Mouse (Mus musculus) retina, postnatal 7 days (tissue): Measurements from ENCODE around the gene Myl9.

Source experiments
- DNase-seq: peaks from one replicate; pipeline ENCODE4 v3.0.0-alpha.2; 2012; ENCODE audit warnings: low read depth, low spot score

The Myl9 gene

GRCm38 (mm10) chr2:156774738-156775454 is at the start of gene Myl9:
Myl9 (plus strand) TSS chr2:156775420.
- no peak for DNase-seq

DNA sequence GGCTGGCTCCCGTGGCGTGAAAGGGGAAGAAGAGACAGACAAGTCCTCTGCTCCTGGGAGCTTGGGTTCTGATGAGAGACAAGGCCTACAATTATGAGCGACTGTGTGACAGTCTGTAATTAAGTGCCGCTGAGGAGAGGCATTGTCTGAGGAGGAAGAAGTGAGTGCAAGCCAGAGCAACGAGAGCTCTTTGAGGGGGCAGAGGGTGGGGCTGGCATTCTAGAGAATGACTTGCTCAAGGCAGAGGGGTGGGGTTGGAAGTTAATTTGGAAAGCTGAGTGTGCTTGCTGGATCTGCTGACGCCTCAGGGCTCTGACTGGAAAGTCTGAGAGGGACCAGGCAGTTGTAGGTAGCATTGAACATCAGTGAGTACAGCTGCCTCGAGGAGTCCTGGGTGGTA is 48.9 kb upstream of the Myl9 start:
- no peak for DNase-seq

DNA sequence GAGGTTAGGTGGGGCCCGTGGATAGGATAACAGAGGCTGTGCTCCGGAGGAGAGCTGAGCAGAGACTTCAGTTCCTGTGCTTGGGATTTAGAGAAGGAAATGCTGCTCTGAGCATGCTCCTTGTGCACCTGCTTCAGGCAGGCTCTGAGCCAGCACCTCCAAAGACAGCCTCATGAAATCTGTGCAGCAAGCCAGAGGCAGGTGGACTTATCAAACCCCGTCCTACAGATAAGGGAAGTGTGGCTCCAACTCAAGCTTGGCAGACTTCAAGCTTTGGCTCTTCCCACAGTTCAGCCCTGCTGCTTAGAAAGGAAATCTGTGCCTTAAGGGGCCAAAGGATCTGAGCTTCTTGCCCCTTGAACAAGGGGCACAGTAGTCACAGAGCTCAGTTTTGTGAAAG is 48.3 kb upstream of the Myl9 start:
- no peak for DNase-seq

- no peak for DNase-seq
Observed at GRCm38 (mm10) chr2:156729537-156730469, 45.4 kb upstream of the Myl9 start.

- DNase-seq, result no peak
Observed at GRCm38 (mm10) chr2:156730501-156730921, 44.7 kb upstream of the Myl9 start.

GRCm38 (mm10) chr2:156731592-156731991 is 43.6 kb upstream of the Myl9 start:
- DNase-seq, result no peak

GRCm38 (mm10) chr2:156732109-156732508 is 43.1 kb upstream of the Myl9 start:
- DNase-seq, result no peak

DNA sequence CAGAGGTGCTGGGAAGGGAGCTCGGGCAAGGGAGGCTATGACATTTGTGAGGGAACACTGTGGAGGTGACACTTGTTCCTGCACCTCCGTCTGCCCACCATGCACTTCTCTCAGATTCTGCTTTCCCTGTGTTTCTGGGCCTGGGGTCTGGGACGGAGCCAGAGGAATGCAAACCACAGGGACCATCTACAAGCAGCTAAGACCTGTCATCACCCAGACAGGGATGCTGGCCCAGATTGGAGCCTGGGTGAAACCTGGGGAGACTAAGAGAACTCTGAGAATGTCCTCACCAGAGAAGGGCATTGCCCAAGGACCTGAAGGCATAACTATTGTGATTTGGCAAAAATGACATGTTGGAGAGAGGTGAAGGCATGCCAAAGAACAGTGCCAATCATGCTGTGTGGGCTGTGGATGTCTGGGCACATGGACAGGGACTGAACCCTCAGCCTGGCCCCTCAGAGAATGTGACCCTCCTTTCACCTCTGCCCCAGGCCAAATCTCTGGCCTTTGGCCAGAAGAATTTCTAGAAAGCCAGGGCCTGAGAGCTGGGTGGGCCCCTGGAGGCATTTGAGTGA is 39.4 kb upstream of the Myl9 start:
- DNase-seq, result no peak

- no peak for DNase-seq
Observed at GRCm38 (mm10) chr2:156736846-156737245, 38.4 kb upstream of the Myl9 start.

GRCm38 (mm10) chr2:156737976-156738375 is 37.2 kb upstream of the Myl9 start:
- DNase-seq, result no peak

- DNase-seq, result no peak
Observed at GRCm38 (mm10) chr2:156741265-156741664, 34.0 kb upstream of the Myl9 start.

- no peak for DNase-seq
Observed at GRCm38 (mm10) chr2:156741998-156742397, 33.2 kb upstream of the Myl9 start.

DNA sequence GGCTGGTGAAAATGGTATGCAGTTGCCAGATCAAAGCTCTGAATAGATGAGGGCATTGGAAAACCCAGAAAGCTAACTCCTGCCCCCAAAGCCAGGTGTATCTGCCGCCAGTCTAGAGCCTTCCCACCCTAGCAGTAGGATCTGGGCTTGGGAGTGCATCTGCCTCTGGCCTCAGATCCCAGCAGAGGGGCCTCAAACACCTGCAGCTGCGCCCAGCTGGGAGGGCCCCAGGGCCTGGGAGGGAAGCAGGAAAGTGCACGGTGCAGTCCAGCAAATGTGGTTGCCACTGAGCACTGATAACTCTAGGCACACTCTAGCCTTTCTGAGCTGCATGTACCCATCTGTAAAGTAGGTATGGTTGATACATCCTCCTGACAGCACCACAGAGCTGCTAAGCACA is 32.0 kb upstream of the Myl9 start:
- no peak for DNase-seq

- DNase-seq, result no peak
Observed at GRCm38 (mm10) chr2:156744414-156744813, 30.8 kb upstream of the Myl9 start.

DNA sequence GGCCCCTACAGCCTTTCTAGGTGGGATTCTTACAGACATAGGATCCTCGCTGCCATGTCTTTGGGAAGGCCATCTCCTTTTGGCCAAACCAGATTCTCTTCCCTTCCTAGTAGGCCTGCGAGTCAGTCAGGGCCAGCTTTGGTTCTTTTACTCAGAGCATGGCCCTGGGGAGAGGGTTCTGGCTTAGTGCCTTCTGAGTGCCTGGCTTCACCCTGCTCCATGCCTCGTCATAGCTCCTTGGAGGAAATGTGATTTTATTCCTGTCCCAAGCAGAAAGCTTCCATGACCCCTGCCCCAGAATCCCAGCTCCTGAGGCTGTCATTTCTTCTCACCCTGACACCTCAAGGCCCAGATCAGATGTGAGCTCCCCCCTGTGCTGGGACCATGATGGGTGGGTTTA is 27.9 kb upstream of the Myl9 start:
- DNase-seq, result no peak

DNA sequence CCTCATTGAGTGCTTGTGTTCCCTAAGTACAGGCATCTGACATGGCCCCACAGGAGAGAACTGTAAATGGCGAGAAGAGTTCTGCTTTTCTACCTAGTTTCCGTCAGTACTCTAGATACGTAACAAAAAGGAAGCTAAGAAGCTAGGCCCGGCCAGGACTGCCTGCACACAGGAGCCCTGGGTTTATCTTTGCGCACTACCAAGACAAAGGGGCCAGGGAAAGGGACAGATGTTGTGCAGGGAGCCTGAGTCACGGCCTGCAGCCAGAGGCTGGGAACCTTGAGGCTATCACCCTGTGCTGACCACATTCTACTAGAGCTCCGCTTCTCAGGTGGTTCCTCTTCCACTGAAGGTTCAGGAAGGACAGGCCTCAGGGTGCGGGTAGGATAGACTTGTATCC is 25.5 kb upstream of the Myl9 start:
- DNase-seq, result no peak

GRCm38 (mm10) chr2:156756937-156757336 is 18.3 kb upstream of the Myl9 start:
- DNase-seq, result no peak

DNA sequence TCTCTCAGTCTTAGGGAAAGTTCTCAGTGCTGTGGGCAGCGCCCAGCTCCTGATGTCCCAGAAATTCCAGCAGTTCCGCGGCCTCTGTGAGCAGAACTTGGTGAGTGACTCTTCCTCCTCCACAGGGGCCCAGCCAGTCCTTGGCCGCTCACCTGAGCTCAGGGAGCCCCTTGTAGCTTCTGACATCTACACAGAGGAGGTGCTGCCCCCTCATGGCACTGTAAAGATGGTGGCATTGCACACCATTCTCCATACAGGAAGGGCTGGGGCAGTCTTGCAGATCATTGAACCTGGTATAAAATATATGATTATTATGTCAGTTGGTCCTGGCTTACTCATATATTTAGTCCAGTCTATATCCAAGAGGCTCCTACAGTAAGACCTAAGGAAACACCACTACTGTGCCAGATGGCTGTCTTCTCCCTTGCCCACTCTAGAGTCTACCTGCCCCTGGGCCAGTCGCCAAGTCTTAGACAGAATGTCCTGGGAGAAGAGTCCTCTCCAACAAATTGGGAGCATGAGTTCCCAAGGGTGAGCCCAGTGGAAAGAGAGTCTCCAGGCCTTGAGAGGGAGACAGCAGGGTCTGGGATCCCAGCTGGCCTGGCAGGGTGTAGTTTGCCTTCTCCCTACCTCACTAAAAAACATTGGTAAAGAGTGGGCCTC is 14.2 kb upstream of the Myl9 start:
- no peak for DNase-seq

GRCm38 (mm10) chr2:156761521-156762278 is 13.5 kb upstream of the Myl9 start:
- no peak for DNase-seq

- no peak for DNase-seq
Observed at GRCm38 (mm10) chr2:156762499-156762898, 12.7 kb upstream of the Myl9 start.

GRCm38 (mm10) chr2:156763101-156763500 is 12.1 kb upstream of the Myl9 start:
- no peak for DNase-seq
